Mouse (Mus musculus): ENCODE data around the gene Cdh26.

The Cdh26 gene

GRCm38 (mm10) chr2:178430231-178430630, at the start of gene Cdh26:
Gene Cdh26 (plus strand): TSS chr2:178430531.
- no peak for DNase-seq (ENCODE audit: low spot score)

- no peak for DNase-seq (ENCODE audit: low spot score)
These were observed 23.1 kb upstream of the Cdh26 start, which contains the start of gene Sycp2 for GRCm38 (mm10) chr2:178407053-178407815. Gene Sycp2 (minus strand): TSS chr2:178407685.

DNA sequence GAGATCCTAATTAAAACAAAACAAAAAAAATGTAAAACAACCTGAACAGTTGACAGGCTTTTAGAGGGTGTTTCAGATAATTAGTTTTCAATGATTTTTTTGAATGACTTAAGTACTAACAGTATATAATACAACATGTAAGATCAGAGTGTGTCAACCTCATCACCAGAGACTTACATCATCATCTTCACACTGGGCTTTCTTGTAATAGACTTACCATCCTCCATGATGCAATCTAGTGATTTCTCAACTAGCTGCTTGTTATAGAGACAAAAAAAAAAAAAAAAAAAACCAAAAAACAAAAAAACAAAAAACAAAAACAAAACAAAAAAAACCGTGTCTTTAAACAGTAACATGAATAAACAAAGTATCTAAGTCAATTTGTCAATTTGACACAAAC, 21.3 kb upstream of the Cdh26 start:
- no peak for DNase-seq (ENCODE audit: low spot score)

DNA sequence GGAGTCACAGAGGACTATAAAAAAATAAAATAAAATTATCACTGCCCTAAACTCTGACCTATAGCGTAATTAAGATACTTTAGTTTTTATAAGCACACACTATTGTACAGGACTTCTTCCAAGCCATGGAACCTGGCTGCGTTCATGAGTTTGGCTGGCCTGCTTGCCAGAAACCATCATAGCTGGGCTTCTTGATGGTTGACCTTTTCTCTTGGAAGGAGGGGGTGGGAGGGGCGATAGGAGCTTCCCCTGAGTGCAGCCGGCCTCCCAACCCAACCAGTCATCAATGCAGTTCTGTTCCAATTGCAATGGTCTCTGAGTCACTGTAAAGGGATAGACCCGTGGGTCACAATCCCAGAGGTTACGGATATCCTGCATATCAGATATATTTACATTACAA, 20.0 kb upstream of the Cdh26 start:
- no peak for DNase-seq (ENCODE audit: low spot score)

DNA sequence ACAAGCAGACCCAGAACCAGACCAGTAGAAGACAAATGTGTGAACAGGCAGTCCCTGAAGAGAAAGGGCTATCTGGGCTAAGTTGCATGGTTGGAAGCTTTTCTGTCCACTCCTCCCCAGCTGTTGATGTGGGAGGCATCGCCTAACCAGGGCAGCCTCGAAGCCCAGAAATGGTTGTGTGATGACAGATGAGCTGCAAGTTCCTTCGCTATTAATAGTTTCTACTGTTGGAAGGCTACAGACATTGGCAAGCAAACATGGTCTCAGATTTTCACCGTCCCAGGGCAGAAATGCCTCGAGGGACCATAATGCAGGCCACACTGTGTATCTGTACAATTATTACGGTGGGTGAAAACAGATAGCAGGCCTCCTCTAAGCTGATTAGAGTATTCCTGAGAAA, 17.7 kb upstream of the Cdh26 start:
- DNase-seq (ENCODE audit: low spot score) = no peak

DNA sequence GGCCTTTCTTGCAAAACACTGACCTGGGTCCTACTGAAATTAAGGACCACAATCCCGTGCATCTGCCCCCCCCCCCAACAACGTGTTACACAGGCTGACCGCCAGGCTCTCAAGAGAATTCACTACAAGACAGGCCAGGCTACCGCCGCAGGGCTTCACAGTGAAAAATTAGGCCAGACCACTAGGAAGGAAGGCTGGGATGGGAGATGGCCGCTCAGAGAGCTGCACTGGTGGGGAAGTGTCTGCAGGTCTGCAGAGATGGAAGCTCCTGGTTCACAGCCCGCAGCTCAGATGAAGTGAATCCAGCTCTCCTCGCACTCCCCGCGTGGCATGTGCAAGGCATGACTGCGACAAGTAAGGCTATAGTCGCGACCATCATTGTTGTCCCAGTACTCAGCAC, 17.2 kb upstream of the Cdh26 start:
- DNase-seq (ENCODE audit: low spot score) = no peak

- no peak for DNase-seq (ENCODE audit: low spot score)
These were observed 16.7 kb upstream of the Cdh26 start for GRCm38 (mm10) chr2:178413481-178414260.

DNA sequence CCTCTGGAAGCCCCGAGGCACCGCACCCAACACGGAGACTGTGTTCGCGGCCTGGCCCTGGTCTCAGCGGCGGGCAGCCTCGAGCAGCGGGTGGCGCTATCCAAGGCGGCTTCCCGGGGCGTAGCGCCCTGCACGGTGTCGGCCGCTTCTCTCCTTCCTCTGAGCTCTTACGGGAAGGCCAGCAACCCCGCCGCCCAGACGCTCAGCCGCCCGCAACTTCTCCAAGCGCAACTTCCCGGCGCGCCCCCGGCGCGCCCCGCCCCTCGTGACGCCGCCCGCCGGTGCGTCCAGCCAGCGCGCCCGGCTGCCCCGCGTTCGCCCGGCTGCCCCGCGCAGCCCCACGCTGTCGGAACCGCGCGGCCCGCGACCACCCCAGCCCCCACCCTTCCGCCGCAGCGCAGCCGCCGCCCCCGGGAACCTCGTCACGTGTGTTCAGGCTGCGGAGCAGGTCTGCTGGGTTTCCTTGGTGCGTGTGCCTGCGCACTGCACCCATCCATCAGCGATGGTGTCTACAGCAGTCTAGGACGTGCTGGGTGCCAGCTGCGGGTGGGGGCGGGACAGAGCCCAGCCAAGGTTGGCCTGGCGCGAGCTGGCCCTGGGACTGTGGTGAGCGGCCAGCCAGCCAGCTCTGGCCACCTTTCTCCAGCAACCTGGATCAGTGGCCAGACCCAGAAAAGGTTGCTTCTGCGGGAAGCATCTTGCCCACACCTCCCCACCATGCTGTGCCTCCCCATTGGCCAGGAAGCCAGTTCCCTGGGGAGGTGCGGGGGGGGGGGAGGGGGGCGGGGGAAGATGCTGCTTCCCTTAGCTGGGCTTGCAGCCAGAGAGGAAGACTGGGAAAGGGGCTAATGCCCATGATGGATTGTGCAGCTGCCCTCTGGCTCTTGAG, 15.8 kb upstream of the Cdh26 start, which contains the start of the genes Ppp1r3d and Fam217b:
Gene Ppp1r3d (minus strand): TSS at position 212 of the 889 bp plus-strand sequence.
Gene Fam217b (plus strand): TSS at position 264 of the 889 bp plus-strand sequence.
- no peak for DNase-seq (ENCODE audit: low spot score)

DNA sequence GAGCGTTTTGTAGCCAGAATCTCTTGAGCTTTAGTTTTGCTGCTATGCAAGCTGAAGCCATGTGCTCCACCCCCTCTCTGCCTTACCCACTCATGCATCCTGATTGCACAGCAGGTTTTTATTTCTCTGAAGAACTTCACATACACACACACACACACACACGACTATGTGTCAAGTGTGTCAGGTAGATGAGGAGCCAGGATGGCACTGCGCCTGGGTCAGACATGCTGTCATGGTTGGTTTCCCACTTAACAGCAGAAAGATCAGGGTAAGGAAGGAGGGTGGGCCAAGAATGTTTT, 15.2 kb upstream of the Cdh26 start:
- DNase-seq (ENCODE audit: low spot score) = no peak

DNA sequence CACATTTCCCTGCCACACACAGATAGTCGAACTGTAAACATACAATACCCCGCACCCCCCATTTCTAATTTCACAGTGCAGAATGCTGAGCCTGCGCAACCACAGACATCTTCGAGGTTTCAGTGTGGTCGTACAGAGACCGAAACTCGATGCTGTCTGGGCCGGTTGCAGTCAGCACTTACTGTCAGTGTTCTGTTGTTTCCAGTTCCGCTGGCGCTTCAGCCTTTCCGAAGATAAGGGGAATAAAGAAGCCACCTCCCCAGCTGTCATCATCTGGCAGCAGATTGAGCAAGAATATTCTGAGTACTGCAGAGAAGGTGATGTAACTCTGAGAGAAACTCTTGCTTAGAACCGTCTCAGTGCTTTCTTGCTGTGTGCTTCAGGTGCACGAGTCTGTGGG, 13.9 kb upstream of the Cdh26 start:
- DNase-seq (ENCODE audit: low spot score) = no peak

DNA sequence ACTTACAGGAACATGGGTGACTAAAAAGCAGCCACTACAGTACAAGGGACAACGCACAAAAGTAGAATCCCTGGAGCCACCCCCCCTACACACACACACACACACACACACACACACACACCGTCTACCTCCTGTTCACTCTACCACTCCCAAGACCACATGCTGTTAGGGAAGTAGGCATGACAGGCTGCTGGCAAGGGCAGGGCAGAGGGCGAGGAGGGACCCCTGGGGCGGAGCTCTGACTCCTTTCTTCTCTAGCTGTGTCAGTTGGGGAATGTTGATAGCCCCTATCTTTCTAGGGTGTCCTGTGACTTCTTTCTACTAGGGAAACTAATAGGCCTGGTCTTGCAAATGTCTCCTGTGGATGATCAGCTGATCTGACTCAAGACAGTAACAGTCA, 13.4 kb upstream of the Cdh26 start:
- no peak for DNase-seq (ENCODE audit: low spot score)

DNA sequence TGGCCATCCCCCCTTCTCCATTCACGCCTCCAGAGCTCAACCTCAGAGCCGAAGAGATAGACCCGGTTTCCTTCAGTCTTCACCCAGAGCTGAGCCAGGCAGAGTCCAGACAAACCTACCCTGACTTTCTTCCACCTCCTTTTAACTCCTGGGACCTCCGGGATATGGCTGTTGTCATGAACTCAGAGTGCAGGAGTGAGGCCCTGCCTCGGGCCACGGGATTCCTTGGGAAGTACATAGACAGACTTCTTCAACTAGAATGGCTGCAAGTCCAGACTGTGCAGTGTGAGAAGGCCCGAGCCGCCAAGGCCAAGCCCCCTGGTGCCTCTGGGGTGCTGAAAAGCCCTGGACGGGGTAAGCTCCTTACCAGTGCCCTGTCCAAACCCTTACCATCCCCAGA, 9.8 kb upstream of the Cdh26 start:
- no peak for DNase-seq (ENCODE audit: low spot score)

- DNase-seq (ENCODE audit: low spot score) = no peak
These were observed 8.7 kb upstream of the Cdh26 start for GRCm38 (mm10) chr2:178421603-178422002.

DNA sequence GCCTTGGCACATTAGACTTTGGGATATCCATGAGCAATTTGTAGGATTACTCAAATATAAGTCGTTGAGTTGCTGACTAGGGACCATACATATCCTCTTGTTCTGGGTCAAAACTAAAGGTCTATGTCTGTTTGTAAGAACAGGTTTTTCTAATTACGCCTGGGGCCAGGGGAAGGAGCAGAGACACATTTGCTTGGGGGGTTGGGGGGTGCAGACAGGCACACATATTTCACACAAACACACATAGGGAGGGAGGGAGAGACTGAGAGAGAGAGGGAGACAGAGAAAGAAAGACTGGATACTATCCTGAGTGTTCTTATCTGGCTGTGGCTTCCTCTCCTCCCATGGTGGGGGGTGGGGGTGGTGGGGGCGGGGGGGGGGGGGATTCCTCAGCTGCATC, 8.1 kb upstream of the Cdh26 start:
- DNase-seq (ENCODE audit: low spot score) = no peak

- no peak for DNase-seq (ENCODE audit: low spot score)
These were observed 7.1 kb upstream of the Cdh26 start for GRCm38 (mm10) chr2:178423223-178423622.

GRCm38 (mm10) chr2:178426229-178426628, 4.1 kb upstream of the Cdh26 start:
- peak; percentile 31 for DNase-seq (ENCODE audit: low spot score)

GRCm38 (mm10) chr2:178427181-178427580, 3.1 kb upstream of the Cdh26 start:
- no peak for DNase-seq (ENCODE audit: low spot score)

DNA sequence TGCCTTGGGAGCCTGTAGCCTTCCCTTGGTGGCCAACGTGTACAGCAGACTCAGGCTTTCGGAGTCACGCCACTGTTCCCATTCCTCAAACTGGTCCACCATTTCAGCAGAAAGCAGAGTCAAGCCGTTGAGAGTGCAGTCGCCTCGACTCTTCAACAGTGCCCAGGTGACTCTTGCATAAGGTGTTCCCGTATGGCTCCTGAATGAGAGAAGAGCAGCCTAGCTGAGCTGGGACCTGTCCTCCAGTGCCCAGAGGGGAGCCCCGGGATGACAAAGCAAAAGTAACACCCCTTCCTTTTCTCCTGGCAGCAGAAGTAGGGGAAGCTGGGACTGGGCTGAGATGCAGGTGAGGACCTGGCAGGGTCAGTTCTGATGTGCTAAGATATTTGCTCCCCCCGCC, 2.1 kb upstream of the Cdh26 start:
- DNase-seq (ENCODE audit: low spot score) = no peak

- DNase-seq (ENCODE audit: low spot score) = no peak
These were observed 1.7 kb upstream of the Cdh26 start for GRCm38 (mm10) chr2:178428676-178429075.

- DNase-seq (ENCODE audit: low spot score) = no peak
These were observed 905 bp upstream of the Cdh26 start for GRCm38 (mm10) chr2:178429426-178429825.

GRCm38 (mm10) chr2:178433495-178433894, 3.2 kb downstream of the Cdh26 start:
- DNase-seq (ENCODE audit: low spot score) = no peak

DNA sequence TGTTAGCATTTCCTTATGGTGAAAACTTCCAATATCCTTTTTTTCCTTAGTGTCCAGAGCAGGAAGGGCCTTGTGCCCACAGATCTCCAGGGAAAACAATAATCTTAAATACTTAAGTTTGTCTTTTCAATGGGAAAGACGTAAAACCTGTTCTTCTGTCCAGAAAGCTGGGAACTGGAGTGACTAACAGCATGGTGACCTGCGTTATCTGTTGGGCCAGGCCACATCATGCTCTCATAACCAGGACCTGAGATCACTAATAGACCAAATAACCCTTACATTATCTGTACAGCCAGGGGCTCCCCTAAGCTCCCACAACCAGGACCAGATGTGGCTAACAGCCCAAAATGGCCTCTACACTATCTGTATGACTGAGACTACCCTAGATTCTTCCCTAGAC, 3.6 kb downstream of the Cdh26 start:
- no peak for DNase-seq (ENCODE audit: low spot score)

Measured in layer of hippocampus, adult 9-10 months (tissue).